Mouse (Mus musculus): ENCODE results near the gene 1700067K01Rik.

- TF ChIP-seq POLR2A (IDR thresholded peaks at IDR 0.05; ENCODE audit: borderline replicate concordance, control insufficient read depth, low read depth, low read length) (no peak), CTCF (IDR thresholded peaks at IDR 0.05; ENCODE audit: control insufficient read depth, insufficient read depth, low read length) (peak; percentile 68)
These were observed 25.1 kb upstream of the 1700067K01Rik start for GRCm38 (mm10) chr8:83976101-83976630.
